Mouse (Mus musculus) thymus, postnatal 4 days (tissue): ENCODE results near the gene Ppp2r5d.
A peak's percentile ranks its signal among the peaks of the same experiment; 100 is the strongest.

ENCODE experiments used
- DNase-seq: peaks from one replicate; pipeline ENCODE4 v3.0.0; 2021

The Ppp2r5d gene

DNA sequence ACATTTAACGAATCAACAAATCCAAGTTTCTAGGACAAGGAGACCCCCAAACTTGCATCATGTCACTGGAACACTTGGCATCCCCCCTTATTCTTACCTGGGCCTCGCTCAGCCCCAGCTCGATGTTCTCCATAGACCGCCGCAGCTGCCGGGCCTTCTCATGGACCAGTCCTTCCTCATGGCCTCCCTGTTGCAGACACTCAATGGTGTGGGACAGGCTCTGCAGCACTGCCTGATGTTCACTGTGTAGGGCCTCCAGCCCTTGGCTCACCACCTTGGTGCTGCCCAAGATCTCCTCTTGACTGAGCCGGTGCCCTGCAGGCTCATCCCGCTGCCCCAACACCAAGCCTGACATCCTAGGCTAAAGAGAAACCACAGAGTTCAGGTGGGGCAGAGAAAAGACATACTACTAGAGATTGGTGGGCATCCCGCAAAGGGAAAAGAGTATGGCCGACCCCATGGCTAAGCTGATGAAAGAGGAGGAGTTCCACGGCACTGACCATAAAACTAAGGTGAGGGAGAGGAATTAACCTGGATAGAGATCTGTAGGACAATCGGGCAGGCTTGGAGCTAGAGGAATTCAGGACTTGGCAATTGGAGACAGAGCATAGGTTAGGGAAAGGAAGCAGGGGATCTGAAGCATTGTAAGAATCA, 60.6 kb downstream of the Ppp2r5d start:
- no peak for DNase-seq

DNA sequence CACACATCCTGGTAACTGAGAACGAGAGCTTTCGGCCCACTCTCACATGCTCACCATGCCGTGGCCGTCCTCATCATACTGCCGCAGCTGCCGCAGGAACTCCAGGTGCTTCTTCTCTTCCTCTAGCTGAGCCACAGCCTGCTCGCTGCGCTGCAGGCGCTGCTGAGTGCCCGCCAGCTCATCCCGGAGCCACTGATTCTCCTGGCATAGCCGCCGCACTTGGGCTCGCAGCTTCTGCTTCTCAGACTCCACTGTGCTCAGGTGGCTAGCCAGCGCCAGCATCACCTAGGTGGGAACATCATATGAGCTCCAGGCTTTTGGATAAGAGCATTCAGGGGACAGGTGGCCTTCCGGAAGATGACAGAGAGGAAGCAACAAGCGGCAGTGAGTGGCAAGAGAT, 62.9 kb downstream of the Ppp2r5d start:
- DNase-seq = no peak

DNA sequence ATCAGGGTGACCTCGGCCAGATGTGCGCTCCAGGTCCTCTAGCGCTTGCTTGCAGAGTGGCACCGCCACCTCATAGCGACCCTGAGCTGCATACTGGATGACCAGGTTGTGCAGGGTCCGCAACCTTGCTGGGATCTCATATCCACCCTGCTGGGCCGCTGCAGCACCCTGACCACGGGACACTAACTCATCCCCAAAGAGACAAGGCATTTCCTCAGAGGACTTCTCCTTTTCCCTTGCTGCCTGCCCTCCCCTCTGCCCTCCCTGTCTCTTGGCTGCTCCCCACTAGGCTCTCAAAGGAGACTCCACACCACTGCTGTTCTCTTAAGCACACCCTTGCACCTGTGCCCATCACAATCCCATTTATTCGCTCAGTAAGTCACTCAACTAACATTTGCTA, 65.0 kb downstream of the Ppp2r5d start:
- no peak for DNase-seq

DNA sequence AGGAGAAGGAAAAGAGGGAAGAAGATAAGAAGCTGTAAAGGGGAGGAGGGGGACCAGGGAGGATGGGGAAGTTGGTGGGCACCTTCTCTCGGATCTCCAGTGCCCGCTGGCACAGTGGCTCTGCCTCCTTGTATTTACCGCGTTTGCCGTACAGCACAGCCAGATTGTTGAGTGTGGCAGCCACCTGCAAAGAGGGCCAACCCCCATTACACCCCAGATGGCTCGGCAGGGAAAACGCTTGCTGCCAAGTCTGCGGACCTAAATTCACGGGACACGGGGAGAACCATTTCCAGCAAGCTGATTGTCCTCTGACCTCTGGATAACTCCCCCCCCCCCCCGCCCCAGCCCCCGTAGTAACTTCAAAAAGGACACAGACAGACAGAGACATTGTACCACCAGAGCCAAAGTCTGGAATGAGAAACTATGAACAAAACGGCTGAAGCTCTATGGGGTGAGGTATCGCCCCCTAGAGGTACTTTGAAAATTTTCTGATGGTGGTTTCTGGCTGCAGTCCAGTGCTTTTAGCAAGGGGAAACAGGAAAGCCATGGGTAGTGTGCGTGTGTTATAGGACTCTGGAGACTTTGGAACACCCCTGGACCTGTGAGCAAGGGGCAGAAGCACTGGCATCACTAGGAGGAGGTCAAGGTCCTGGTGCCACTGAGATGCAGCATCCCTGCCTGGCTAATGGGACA, 67.9 kb downstream of the Ppp2r5d start:
- peak; percentile 49 for DNase-seq
